Mouse (Mus musculus): Measurements from ENCODE around the gene Arhgdig. TPM values are rescaled to one million over a fixed set of nuclear protein-coding genes. Genes with fewer than 3 reads are reported as not detected.

Gene Arhgdig
- total RNA-seq (2021), result 100 to 1,000 TPM; 103 to 107 TPM

- DNase-seq (ENCODE audit: low spot score in 2 of 2), result no peak
- intact Hi-C loops (cut with DNase I), result no loop called here
These were observed at the start of gene Arhgdig for GRCm38 (mm10) chr17:26207686-26208085. Arhgdig (minus strand) TSS chr17:26207786.

GRCm38 (mm10) chr17:26255313-26255712 lies 47.7 kb upstream of the Arhgdig start:
- intact Hi-C loops (cut with DNase I), result loop anchor here (10.0 kb wide), 1 partner anchor 949 kb away; the partner anchor contains the start of gene Lemd2
- no peak for DNase-seq (ENCODE audit: low spot score in 2 of 2)

- DNase-seq (ENCODE audit: low spot score in 2 of 2), result no peak
- intact Hi-C loops (cut with DNase I), result loop anchor here (10.0 kb wide), 1 partner anchor 951 kb away; the partner anchor contains the start of gene Lemd2
These were observed 45.8 kb upstream of the Arhgdig start for GRCm38 (mm10) chr17:26253399-26253798.

- intact Hi-C loops (cut with DNase I), result loop anchor here (1.0 to 10.0 kb wide), 2 partner anchors 8 to 952 kb away; partner anchors contain the start of genes Fam234a and Lemd2
- peak; percentile 98 for DNase-seq (ENCODE audit: low spot score in 2 of 2)
These were observed 45.1 kb upstream of the Arhgdig start, which contains the start of gene Luc7l for GRCm38 (mm10) chr17:26252539-26253251. Luc7l (plus strand) TSS chr17:26252896.

- intact Hi-C loops (cut with DNase I), result loop anchor here (1.0 to 10.0 kb wide), 2 partner anchors 8 to 953 kb away; partner anchors contain the start of genes Fam234a and Lemd2
- no peak for DNase-seq (ENCODE audit: low spot score in 2 of 2)
These were observed 44.4 kb upstream of the Arhgdig start for GRCm38 (mm10) chr17:26251886-26252538.

- intact Hi-C loops (cut with DNase I), result loop anchor here (1.0 to 5.0 kb wide), 3 partner anchors 8 to 107 kb away; partner anchors contain the start of genes Axin1, Luc7l and Rgs11
- peak; percentile 93 to 96 for DNase-seq (ENCODE audit: low spot score in 2 of 2)
These were observed 36.7 kb upstream of the Arhgdig start, which contains the start of gene Fam234a for GRCm38 (mm10) chr17:26244101-26244841. Fam234a (minus strand) TSS chr17:26244242.

GRCm38 (mm10) chr17:26243471-26244100 lies 36.0 kb upstream of the Arhgdig start:
- DNase-seq (ENCODE audit: low spot score in 2 of 2), result peak in 1 of 2 experiments; percentile 60
- intact Hi-C loops (cut with DNase I), result loop anchor here (1.0 to 5.0 kb wide), 3 partner anchors 9 to 106 kb away; partner anchors contain the start of genes Axin1, Luc7l and Rgs11

- peak in 1 of 2 experiments; percentile 23 for DNase-seq (ENCODE audit: low spot score in 2 of 2)
- intact Hi-C loops (cut with DNase I), result loop anchor here (5.0 kb wide), 2 partner anchors 39 to 104 kb away; partner anchors contain the start of genes Axin1 and Rgs11
These were observed 33.4 kb upstream of the Arhgdig start for GRCm38 (mm10) chr17:26240990-26241389.

- no peak for DNase-seq (ENCODE audit: low spot score in 2 of 2)
- intact Hi-C loops (cut with DNase I), result loop anchor here (5.0 kb wide), 2 partner anchors 38 to 103 kb away; partner anchors contain the start of genes Axin1 and Rgs11
These were observed 32.7 kb upstream of the Arhgdig start for GRCm38 (mm10) chr17:26240120-26240790.

GRCm38 (mm10) chr17:26239551-26239950 lies 32.0 kb upstream of the Arhgdig start:
- intact Hi-C loops (cut with DNase I), result no loop called here
- DNase-seq (ENCODE audit: low spot score in 2 of 2), result no peak

GRCm38 (mm10) chr17:26237667-26238066 lies 30.1 kb upstream of the Arhgdig start:
- DNase-seq (ENCODE audit: low spot score in 2 of 2), result no peak
- intact Hi-C loops (cut with DNase I), result no loop called here

GRCm38 (mm10) chr17:26235077-26235815 lies 27.7 kb upstream of the Arhgdig start:
- intact Hi-C loops (cut with DNase I), result no loop called here
- DNase-seq (ENCODE audit: low spot score in 2 of 2), result no peak

- intact Hi-C loops (cut with DNase I), result no loop called here
- no peak for DNase-seq (ENCODE audit: low spot score in 2 of 2)
These were observed 26.8 kb upstream of the Arhgdig start for GRCm38 (mm10) chr17:26234386-26234785.

- no peak for DNase-seq (ENCODE audit: low spot score in 2 of 2)
- intact Hi-C loops (cut with DNase I), result no loop called here
These were observed 25.3 kb upstream of the Arhgdig start for GRCm38 (mm10) chr17:26232863-26233262.

- intact Hi-C loops (cut with DNase I), result no loop called here
- no peak for DNase-seq (ENCODE audit: low spot score in 2 of 2)
These were observed 23.6 kb upstream of the Arhgdig start for GRCm38 (mm10) chr17:26231156-26231555.

GRCm38 (mm10) chr17:26229776-26230175 lies 22.2 kb upstream of the Arhgdig start:
- DNase-seq (ENCODE audit: low spot score in 2 of 2), result no peak
- intact Hi-C loops (cut with DNase I), result no loop called here

GRCm38 (mm10) chr17:26225150-26225549 lies 17.6 kb upstream of the Arhgdig start:
- no peak for DNase-seq (ENCODE audit: low spot score in 2 of 2)
- intact Hi-C loops (cut with DNase I), result no loop called here

- intact Hi-C loops (cut with DNase I), result no loop called here
- DNase-seq (ENCODE audit: low spot score in 2 of 2), result no peak
These were observed 13.9 kb upstream of the Arhgdig start for GRCm38 (mm10) chr17:26221508-26221907.
